Mouse (Mus musculus) lung, adult 10 weeks (tissue): ENCODE measurements around the gene Slc38a3. TPM values are rescaled to one million over a fixed set of nuclear protein-coding genes. Genes with fewer than 3 reads are reported as not detected.

Source experiments
- polyA plus RNA-seq: library from polyadenylated mRNA; stranded (reverse); fragments of 350-450 nt; fragmentation: Illumina TruSeq; extraction: RNeasy Lipid Tissue Mini Kit (QIAGEN cat#74804); gene quantifications from one replicate; pipeline ENCODE4 v1.2.3, GENCODE M21; 2014; ENCODE audit warnings: low read depth, low replicate concordance; ENCODE audit not compliant: insufficient read depth

The Slc38a3 gene
- 0.32 TPM for polyA plus RNA-seq

DNA sequence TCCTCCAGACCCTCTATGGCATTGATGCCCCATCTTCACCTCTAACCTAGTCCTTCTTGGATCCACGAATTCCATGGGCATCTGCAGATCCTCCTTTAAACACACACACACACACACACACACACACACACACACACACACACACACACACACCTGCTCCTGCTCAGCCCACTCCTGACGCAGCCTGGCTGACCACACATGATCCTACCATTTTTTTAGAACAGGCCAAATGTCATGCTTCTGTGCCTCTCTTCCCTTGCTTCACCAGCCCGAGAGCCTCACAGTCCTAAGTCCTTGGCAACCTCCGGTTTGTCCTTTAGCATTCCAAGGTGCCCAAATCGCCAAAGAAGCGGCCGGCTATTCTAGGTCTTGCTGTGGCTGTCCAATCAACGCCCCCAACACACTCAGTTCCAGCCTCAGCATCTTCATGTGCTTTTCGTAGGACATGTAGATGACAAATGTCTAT lies at the start of gene Slc38a3:
TSS of gene Slc38a3 (minus strand) at position 51 of the 466 bp plus-strand sequence.

DNA sequence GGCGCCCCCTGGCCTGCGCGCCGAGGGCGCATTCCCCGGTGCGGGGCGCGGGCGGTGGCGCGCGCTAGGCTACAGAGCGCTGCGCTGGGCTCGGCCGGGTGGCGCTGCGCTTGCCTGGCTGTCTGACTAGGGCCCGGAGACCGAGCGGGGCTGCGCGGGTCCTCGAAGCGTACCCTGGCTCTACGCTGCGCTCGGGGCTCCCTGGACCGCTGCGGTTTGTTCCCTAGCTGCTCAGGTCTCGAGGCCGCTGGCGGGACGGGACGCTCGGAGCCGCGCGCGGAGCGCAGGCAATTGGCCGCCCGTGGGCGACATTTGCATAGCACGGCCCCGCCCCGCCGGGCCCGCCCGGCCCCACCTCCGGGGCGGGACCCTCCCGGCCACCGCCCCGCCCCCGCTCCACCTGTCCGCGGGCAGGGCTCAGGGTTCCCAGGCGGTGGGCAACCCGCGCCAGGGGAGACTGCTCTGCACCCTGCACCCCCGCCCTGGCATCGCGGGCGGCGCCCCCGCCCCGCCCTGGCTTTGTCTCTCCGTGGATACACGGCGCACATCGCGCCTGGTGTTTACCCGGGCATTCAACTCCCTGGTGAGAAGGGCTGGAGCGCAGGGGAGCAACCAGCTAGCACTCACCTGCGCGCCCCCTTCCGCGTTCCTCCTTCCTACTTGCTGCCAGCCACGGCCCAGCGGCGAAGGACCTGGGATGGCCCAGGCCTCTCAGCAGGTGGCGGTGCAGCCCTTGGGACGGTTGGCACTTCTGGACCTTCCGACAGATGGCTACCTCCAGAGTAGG lies 40.6 kb upstream of the Slc38a3 start, which contains the start of gene Sema3f:
TSS of gene Sema3f (minus strand) at position 779 of the 787 bp plus-strand sequence.

DNA sequence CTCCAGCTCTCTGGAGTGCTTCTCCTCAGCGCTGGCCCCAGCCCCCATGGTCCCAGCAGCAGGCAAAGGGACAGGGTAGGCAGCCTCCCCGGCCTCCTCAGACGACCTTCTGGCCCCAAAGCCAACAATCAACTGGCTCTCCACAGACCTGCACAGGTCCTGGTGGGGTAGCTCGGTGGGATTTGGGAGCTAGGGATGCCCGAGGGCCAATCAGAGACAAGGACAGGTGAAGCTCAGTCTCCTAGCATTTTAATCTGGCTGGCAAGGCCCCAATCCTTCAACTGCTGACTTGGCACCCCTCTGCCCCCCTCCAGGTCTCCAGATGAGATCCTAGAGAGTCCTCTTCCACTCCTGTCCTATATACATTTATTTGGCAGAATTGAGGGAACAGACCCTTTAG lies 10.2 kb upstream of the Slc38a3 start, which contains the start of gene Gnat1:
TSS of gene Gnat1 (minus strand) at position 212 of the 400 bp plus-strand sequence.

DNA sequence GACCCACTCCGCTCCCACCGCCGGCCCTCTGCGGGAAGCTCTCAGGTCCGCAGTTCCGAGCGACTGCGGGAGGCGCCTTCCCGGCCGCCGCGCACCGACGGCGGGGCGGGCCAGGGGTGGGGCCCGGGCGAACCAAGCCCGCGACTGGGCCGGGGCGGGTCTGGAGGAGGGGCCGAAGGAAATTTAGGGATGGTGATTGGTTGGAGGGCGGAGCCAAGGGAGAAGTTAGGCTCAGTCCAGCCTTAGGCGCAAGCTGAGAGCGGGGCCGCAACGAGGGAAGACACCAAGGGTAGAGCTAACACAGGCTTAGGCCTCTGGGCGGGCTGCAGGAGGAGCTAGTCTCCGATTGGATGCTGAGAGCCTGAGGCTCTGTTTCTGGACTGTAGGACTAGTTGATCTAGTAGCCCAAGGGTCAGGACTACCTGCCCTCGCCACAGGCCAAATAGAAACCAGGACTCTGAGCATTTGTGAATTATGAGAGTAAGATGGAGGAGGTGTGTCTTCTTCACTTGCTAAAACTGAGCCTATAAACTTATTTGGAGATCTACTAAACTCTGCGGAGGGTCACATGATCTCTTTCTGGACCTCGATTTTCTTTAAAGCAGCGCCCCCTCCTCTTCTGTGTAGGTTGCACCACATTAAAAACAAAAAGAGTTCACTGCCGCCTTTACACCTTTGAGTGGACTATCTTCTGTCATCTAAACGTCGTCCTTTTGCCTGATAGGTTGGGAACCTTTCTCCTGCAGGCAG lies 33.9 kb downstream of the Slc38a3 start, which contains the start of gene Gnai2:
TSS of gene Gnai2 (minus strand) at position 89 of the 750 bp plus-strand sequence.

DNA sequence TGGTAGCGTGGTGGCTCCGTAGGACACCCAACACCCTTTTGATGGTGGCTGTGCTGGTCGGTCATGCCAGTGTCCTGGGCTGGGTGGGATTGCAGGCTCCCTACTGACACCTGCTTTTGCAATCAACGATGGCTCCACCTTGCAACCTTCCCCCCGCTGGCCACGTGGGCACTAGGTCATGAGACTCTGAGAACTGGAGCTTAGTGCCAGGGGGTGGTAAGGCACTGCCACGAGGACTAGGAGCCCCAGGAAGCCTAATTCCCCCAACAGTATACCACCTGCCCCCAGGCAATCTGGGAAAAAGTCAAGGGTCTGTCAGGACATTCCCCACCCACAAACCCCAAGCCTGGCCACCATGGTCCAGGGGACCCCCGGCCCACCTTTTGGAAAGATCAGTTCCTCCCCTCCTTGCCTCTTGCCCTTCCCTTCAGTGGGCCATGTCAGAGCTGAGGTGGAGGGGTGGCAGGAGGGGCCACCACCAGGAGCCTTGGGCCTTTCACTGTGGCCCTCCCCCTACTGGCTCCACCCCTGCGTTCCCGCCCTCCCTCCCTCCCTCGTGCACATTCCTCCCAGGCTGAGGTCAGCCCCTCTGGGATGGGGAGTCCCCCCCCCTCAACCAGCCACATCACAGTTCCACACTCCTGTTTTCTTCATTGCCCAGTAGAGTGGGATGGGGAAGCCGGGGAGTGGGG lies 60.4 kb downstream of the Slc38a3 start, which contains the start of gene Sema3b:
TSS of gene Sema3b (minus strand) at position 489 of the 692 bp plus-strand sequence.

Other genes starting within 250 kb of the Slc38a3 start
- 22.6 TPM for gene Tmem115, start 135.6 kb downstream of the Slc38a3 start, polyA plus RNA-seq
- 16.0 TPM for gene Cyb561d2, start 127.3 kb downstream of the Slc38a3 start, polyA plus RNA-seq
- 20.2 TPM for gene Nprl2, start 127.3 kb downstream of the Slc38a3 start, polyA plus RNA-seq
- 11.5 TPM for gene Zmynd10, start 122.2 kb downstream of the Slc38a3 start, polyA plus RNA-seq
- 48.4 TPM for gene Rassf1, start 118.0 kb downstream of the Slc38a3 start, polyA plus RNA-seq
- 34.0 TPM for gene Tusc2, start 106.3 kb downstream of the Slc38a3 start, polyA plus RNA-seq
- gene Hyal2, start 101.6 kb downstream of the Slc38a3 start, polyA plus RNA-seq: 90.7 TPM
- gene Hyal1, start 92.6 kb downstream of the Slc38a3 start, polyA plus RNA-seq: 7.3 TPM
- gene Naa80, start 90.6 kb downstream of the Slc38a3 start, polyA plus RNA-seq: 23.3 TPM
- 0.70 TPM for gene Hyal3, start 88.7 kb downstream of the Slc38a3 start, polyA plus RNA-seq
- gene Ifrd2, start 81.9 kb downstream of the Slc38a3 start, polyA plus RNA-seq: 13.8 TPM
- gene Sema3b, start 60.3 kb downstream of the Slc38a3 start, polyA plus RNA-seq: 23.9 TPM
- gene Gnai2, start 34.2 kb downstream of the Slc38a3 start, polyA plus RNA-seq: 294 TPM
- gene Gnat1, start 10.2 kb upstream of the Slc38a3 start, polyA plus RNA-seq: not detected
- 64.9 TPM for gene Sema3f, start 40.9 kb upstream of the Slc38a3 start, polyA plus RNA-seq
- 46.7 TPM for gene Rbm5, start 101.5 kb upstream of the Slc38a3 start, polyA plus RNA-seq
- 30.7 TPM for gene Rbm6, start 203.7 kb upstream of the Slc38a3 start, polyA plus RNA-seq
- gene Mon1a, start 218.6 kb upstream of the Slc38a3 start, polyA plus RNA-seq: 12.0 TPM
- 2.1 TPM for gene Mst1r, start 237.3 kb upstream of the Slc38a3 start, polyA plus RNA-seq